Mouse (Mus musculus) liver, embryonic 13.5 days (tissue): ENCODE data around the gene Atxn3. TPM values are rescaled to one million over a fixed set of nuclear protein-coding genes. Genes with fewer than 3 reads are reported as not detected.
"Not testable (repeated sequence)": the region's sequence is repeated elsewhere in the genome, so short reads cannot be mapped to it uniquely, and the experiment has no call there.

Experiments
- ATAC-seq: fragments of 200-750 bp; cut with Nextera tagmentation; 2 replicates; pipeline ENCODE4 v1.8.0; 2017; ENCODE audit warnings: low read depth, mild to moderate bottlenecking, moderate number of reproducible peaks, moderate library complexity
- DNase-seq: peaks from one replicate; pipeline ENCODE4 v3.0.0; 2022
- H3K27ac ChIP-seq: fragments of 300-500 bp; sonication (generic); 2 replicates; pipeline ENCODE4 v1.5.1; 2015; ENCODE audit warnings: moderate library complexity, mild to moderate bottlenecking, inconsistent platforms
- H3K27me3 ChIP-seq: fragments of 300-500 bp; sonication (generic); 2 replicates; pipeline ENCODE4 v1.6.1; 2015; ENCODE audit warnings: mild to moderate bottlenecking, inconsistent platforms
- H3K36me3 ChIP-seq: fragments of 300-500 bp; sonication (generic); 2 replicates; pipeline ENCODE4 v1.6.1; 2015; ENCODE audit warnings: mild to moderate bottlenecking, inconsistent platforms
- H3K4me1 ChIP-seq: fragments of 300-500 bp; sonication (generic); replicated peaks from 2 replicates; pipeline ENCODE4 v1.6.1; 2015; ENCODE audit warnings: inconsistent platforms
- H3K4me2 ChIP-seq: fragments of 300-500 bp; sonication (generic); 2 replicates; pipeline ENCODE4 v1.6.1; 2015; ENCODE audit warnings: inconsistent platforms, mild to moderate bottlenecking, moderate library complexity
- H3K4me3 ChIP-seq: fragments of 300-500 bp; sonication (generic); replicated peaks from 2 replicates; pipeline ENCODE4 v1.5.1; 2015; ENCODE audit warnings: mild to moderate bottlenecking, inconsistent platforms
- H3K9ac ChIP-seq: fragments of 300-500 bp; sonication (generic); 2 replicates; pipeline ENCODE4 v1.6.1; 2015; ENCODE audit warnings: mild to moderate bottlenecking, inconsistent platforms
- H3K9me3 ChIP-seq: fragments of 300-500 bp; sonication (generic); replicated peaks from 2 replicates; pipeline ENCODE4 v1.6.1; 2016; ENCODE audit warnings: inconsistent platforms
- WGBS: fragments of 180-500 bp; shearing (Covaris S2); methylation state at CpG from one replicate; pipeline ENCODE4 v1.1.7; 2015; ENCODE audit not compliant: insufficient replicate concordance; 5-methylcytosine and 5-hydroxymethylcytosine counted together
- polyA plus RNA-seq: library from polyadenylated mRNA; unstranded; fragments of >200 nt; fragmentation: Nextera tagmentation; extraction: Ambion mirVana; gene quantifications from 2 replicates; pipeline ENCODE4 v1.2.1, GENCODE M21; 2015

Gene Atxn3
- polyA plus RNA-seq, 1 experiment from 2014 or later = 10.5 TPM

- Histone ChIP-seq H3K36me3 (peaks cover 21% of the 10 kb centered on the region), H3K4me1 (peaks cover 70% of the 10 kb centered on the region), H3K9me3 (no peaks in the 10 kb centered on the region), H3K4me2 (peak overlapping the region; percentile 88), H3K27me3 (no peaks in the 10 kb centered on the region), H3K4me3 (peak overlapping the region; percentile 93), H3K27ac (peak overlapping the region; percentile 89), H3K9ac (peak overlapping the region; percentile 96)
- ATAC-seq (0 out of 2 replicates have a peak, but pooled peaks have one; percentile 4), DNase-seq (peak; percentile 37)
- 20% methylated on average over 5 of the region's 5 CpGs for WGBS
These were observed 20.1 kb upstream of the Atxn3 start for GRCm38 (mm10) chr12:101978162-101978561.

GRCm38 (mm10) chr12:101977404-101977915 is 19.4 kb upstream of the Atxn3 start:
- Histone ChIP-seq H3K4me2 (peak overlapping the region; percentile 88), H3K4me3 (peak overlapping the region; percentile 93), H3K9me3 (no peaks in the 10 kb centered on the region), H3K4me1 (peaks cover 74% of the 10 kb centered on the region), H3K27ac (peak overlapping the region; percentile 89), H3K27me3 (no peaks in the 10 kb centered on the region), H3K9ac (peak overlapping the region; percentile 96), H3K36me3 (peaks cover 15% of the 10 kb centered on the region)
- no peak for DNase-seq
- no peak for ATAC-seq
- 62% methylated on average over 10 of the region's 10 CpGs for WGBS

GRCm38 (mm10) chr12:101976651-101977403 is 18.8 kb upstream of the Atxn3 start:
- Histone ChIP-seq H3K27ac (peak overlapping the region; percentile 89), H3K36me3 (peaks cover 15% of the 10 kb centered on the region), H3K4me2 (peak overlapping the region; percentile 88), H3K4me3 (peak overlapping the region; percentile 93), H3K9ac (peak overlapping the region; percentile 96), H3K27me3 (no peaks in the 10 kb centered on the region), H3K4me1 (peaks cover 78% of the 10 kb centered on the region), H3K9me3 (no peaks in the 10 kb centered on the region)
- WGBS = 16% methylated on average over 13 of the region's 13 CpGs
- DNase-seq (no peak), ATAC-seq (no peak)

GRCm38 (mm10) chr12:101975601-101976571 is 17.8 kb upstream of the Atxn3 start, which contains the start of gene Cpsf2:
Gene Cpsf2 (plus strand): TSS chr12:101975988.
- H3K27ac ChIP-seq = peak within 1 kb of the TSS; percentile 89
- no peaks in the 10 kb centered on the region for H3K27me3 ChIP-seq
- peaks cover 69% of the 10 kb centered on the region for H3K4me1 ChIP-seq
- H3K9me3 ChIP-seq = no peaks in the 10 kb centered on the region
- H3K9ac ChIP-seq = peak within 1 kb of the TSS; percentile 96
- ATAC-seq (peak; percentile 90), DNase-seq (peak; percentile 77)
- peak within 1 kb of the TSS; percentile 93 for H3K4me3 ChIP-seq
- under 1% methylated on average over 76 of the region's 77 CpGs for WGBS
- peaks cover 10% of the 10 kb centered on the region for H3K36me3 ChIP-seq
- peak within 1 kb of the TSS; percentile 88 for H3K4me2 ChIP-seq

- ATAC-seq (peak; percentile 50), DNase-seq (no peak)
- H3K27me3 ChIP-seq = no peaks in the 10 kb centered on the region
- H3K4me2 ChIP-seq = peak overlapping the region; percentile 88
- peaks cover 13% of the 10 kb centered on the region for H3K36me3 ChIP-seq
- peaks cover 63% of the 10 kb centered on the region for H3K4me1 ChIP-seq
- H3K9me3 ChIP-seq = no peaks in the 10 kb centered on the region
- WGBS = 0% methylated on average over 23 of the region's 23 CpGs
- peak overlapping the region; percentile 89 for H3K27ac ChIP-seq
- peak overlapping the region; percentile 93 for H3K4me3 ChIP-seq
- peak overlapping the region; percentile 96 for H3K9ac ChIP-seq
These were observed 17.1 kb upstream of the Atxn3 start for GRCm38 (mm10) chr12:101975167-101975600.

GRCm38 (mm10) chr12:101974571-101974970 is 16.5 kb upstream of the Atxn3 start:
- DNase-seq = no peak
- Histone ChIP-seq H3K9ac (peak overlapping the region; percentile 96), H3K36me3 (peaks cover 15% of the 10 kb centered on the region), H3K4me1 (peaks cover 57% of the 10 kb centered on the region), H3K4me2 (peak overlapping the region; percentile 88), H3K27me3 (no peaks in the 10 kb centered on the region), H3K27ac (peak overlapping the region; percentile 89), H3K9me3 (no peaks in the 10 kb centered on the region), H3K4me3 (peak overlapping the region; percentile 93)
- ATAC-seq = no peak
- WGBS = 7% methylated on average over 1 of the region's 1 CpGs

GRCm38 (mm10) chr12:101972230-101972629 is 14.2 kb upstream of the Atxn3 start:
- Histone ChIP-seq H3K4me2 (no peak overlapping the region), H3K27me3 (no peaks in the 10 kb centered on the region), H3K9me3 (no peaks in the 10 kb centered on the region), H3K27ac (no peak overlapping the region), H3K36me3 (peaks cover 32% of the 10 kb centered on the region), H3K4me1 (peaks cover 35% of the 10 kb centered on the region), H3K9ac (no peak overlapping the region), H3K4me3 (no peak overlapping the region)
- ATAC-seq (no peak), DNase-seq (no peak)
- WGBS = 83% methylated on average over 3 of the region's 3 CpGs

- Histone ChIP-seq H3K27ac (no peak overlapping the region), H3K9me3 (no peaks in the 10 kb centered on the region), H3K4me3 (no peak overlapping the region), H3K27me3 (no peaks in the 10 kb centered on the region), H3K4me1 (peaks cover 26% of the 10 kb centered on the region), H3K4me2 (no peak overlapping the region), H3K36me3 (peaks cover 38% of the 10 kb centered on the region), H3K9ac (no peak overlapping the region)
- 86% methylated on average over 2 of the region's 2 CpGs for WGBS
- ATAC-seq (no peak), DNase-seq (no peak)
These were observed 13.3 kb upstream of the Atxn3 start for GRCm38 (mm10) chr12:101971311-101971710.

- 75% methylated on average over 5 of the region's 5 CpGs for WGBS
- peak overlapping the region; percentile 48 for H3K4me2 ChIP-seq
- H3K9me3 ChIP-seq, H3K27me3 ChIP-seq, H3K36me3 ChIP-seq, DNase-seq, ATAC-seq: not testable (repeated sequence)
- peaks cover 30% of the 10 kb centered on the region for H3K4me1 ChIP-seq
- peak overlapping the region; percentile 94; the same call in 1 of the 2 replicates for H3K4me3 ChIP-seq
- H3K9ac ChIP-seq = peak overlapping the region; percentile 48
- 0 out of 2 replicates have a peak overlapping the region, but pooled peaks have one; percentile 11 for H3K27ac ChIP-seq
These were observed 1.1 kb upstream of the Atxn3 start for GRCm38 (mm10) chr12:101958960-101959780.

GRCm38 (mm10) chr12:101958556-101958955 is 510 bp upstream of the Atxn3 start:
- Histone ChIP-seq H3K9me3 (no peaks in the 10 kb centered on the region), H3K4me2 (peak overlapping the region; percentile 48), H3K4me1 (peaks cover 30% of the 10 kb centered on the region), H3K36me3 (no peaks in the 10 kb centered on the region), H3K27ac (0 out of 2 replicates have a peak overlapping the region, but pooled peaks have one; percentile 11), H3K4me3 (peak overlapping the region; percentile 94), H3K9ac (peak overlapping the region; percentile 48), H3K27me3 (no peaks in the 10 kb centered on the region)
- no peak for DNase-seq
- ATAC-seq = no peak
- 23% methylated on average over 9 of the region's 9 CpGs for WGBS
